Mouse (Mus musculus) gastrocnemius, postnatal 14 days (tissue): ENCODE results near the gene Zfp655. TPM values are rescaled to one million over a fixed set of nuclear protein-coding genes. Genes with fewer than 3 reads are reported as not detected.
"Not testable (repeated sequence)": the region's sequence is repeated elsewhere in the genome, so short reads cannot be mapped to it uniquely, and the experiment has no call there.

Experiments used
- DNase-seq: peaks from one replicate; pipeline ENCODE4 v3.0.0; 2021; ENCODE audit warnings: mixed read lengths
- intact Hi-C: fragments of 180-260 bp; cut with DNase I; formaldehyde crosslinking; loops from one replicate; pipeline ENCODE4 v1.15.1; 2025; ENCODE audit warnings: low total_unique reads
- total RNA-seq, 2 experiments: library from RNA; stranded (reverse); gene quantifications; 2 replicates each; pipeline ENCODE4 v1.2.3; 2021

Gene Zfp655
- total RNA-seq, 2 experiments from 2014 or later = 11.1 to 13.4 TPM

GRCm38 (mm10) chr5:145218206-145218605 lies 13.3 kb upstream of the Zfp655 start:
- DNase-seq = no peak
- intact Hi-C loops = no loop called here

GRCm38 (mm10) chr5:145218671-145219070 lies 12.8 kb upstream of the Zfp655 start:
- intact Hi-C loops = no loop called here
- DNase-seq = no peak

- DNase-seq = no peak
- intact Hi-C loops = no loop called here
Measured at GRCm38 (mm10) chr5:145219981-145220380, 11.5 kb upstream of the Zfp655 start.

GRCm38 (mm10) chr5:145222840-145223239 lies 8.7 kb upstream of the Zfp655 start:
- DNase-seq = no peak
- intact Hi-C loops = no loop called here

- no peak for DNase-seq
- intact Hi-C loops = no loop called here
Measured at GRCm38 (mm10) chr5:145223395-145223794, 8.1 kb upstream of the Zfp655 start.

GRCm38 (mm10) chr5:145226453-145226852 lies 5.1 kb upstream of the Zfp655 start:
- no peak for DNase-seq
- intact Hi-C loops = no loop called here

GRCm38 (mm10) chr5:145229283-145229682 lies 2.2 kb upstream of the Zfp655 start:
- DNase-seq, intact Hi-C loops: not testable (repeated sequence)

- intact Hi-C loops = loop anchor here (5.0 kb wide), 1 partner anchor 52 kb away; the partner anchor contains the start of gene Zscan25
- no peak for DNase-seq
Measured at GRCm38 (mm10) chr5:145230641-145231040, 874 bp upstream of the Zfp655 start.

- intact Hi-C loops = loop anchor here (5.0 kb wide), 1 partner anchor 50 kb away; the partner anchor contains the start of gene Zscan25
- DNase-seq = no peak
Measured at GRCm38 (mm10) chr5:145231893-145232411, 437 bp downstream of the Zfp655 start.

GRCm38 (mm10) chr5:145234636-145235035 lies 3.1 kb downstream of the Zfp655 start:
- no peak for DNase-seq
- intact Hi-C loops = loop anchor here (5.0 kb wide), 1 partner anchor 48 kb away; the partner anchor contains the start of gene Zscan25

- intact Hi-C loops = no loop called here
- no peak for DNase-seq
Measured at GRCm38 (mm10) chr5:145249520-145249919, 18.0 kb downstream of the Zfp655 start.

GRCm38 (mm10) chr5:145273568-145273967 lies 42.1 kb downstream of the Zfp655 start:
- DNase-seq, intact Hi-C loops: not testable (repeated sequence)

- DNase-seq = no peak
- intact Hi-C loops = loop anchor here (5.0 kb wide), 1 partner anchor 48 kb away; the partner anchor contains the start of gene Zfp655
Measured at GRCm38 (mm10) chr5:145279948-145280347, 48.4 kb downstream of the Zfp655 start.

- peak; percentile 94 for DNase-seq
Measured at GRCm38 (mm10) chr5:145280371-145281143, 49.0 kb downstream of the Zfp655 start, which contains the start of gene Zscan25. TSS of gene Zscan25 (plus strand) at chr5:145280500.

GRCm38 (mm10) chr5:145288382-145288781 lies 56.9 kb downstream of the Zfp655 start:
- intact Hi-C loops = no loop called here
- no peak for DNase-seq

More at GRCm38 (mm10) chr5:145280371-145281143, 49.0 kb downstream of the Zfp655 start, which contains the start of gene Zscan25:
- intact Hi-C loops = loop anchor here (5.0 kb wide), 1 partner anchor 48 kb away; the partner anchor contains the start of gene Zfp655

- DNase-seq = no peak
- intact Hi-C loops = no loop called here
Measured at GRCm38 (mm10) chr5:145290697-145291096, 59.2 kb downstream of the Zfp655 start.

- intact Hi-C loops = no loop called here
- no peak for DNase-seq
Measured at GRCm38 (mm10) chr5:145292398-145292797, 60.9 kb downstream of the Zfp655 start.
